25 mouse cellular contexts compared by ENCODE assay signal in the genomic region with DNA sequence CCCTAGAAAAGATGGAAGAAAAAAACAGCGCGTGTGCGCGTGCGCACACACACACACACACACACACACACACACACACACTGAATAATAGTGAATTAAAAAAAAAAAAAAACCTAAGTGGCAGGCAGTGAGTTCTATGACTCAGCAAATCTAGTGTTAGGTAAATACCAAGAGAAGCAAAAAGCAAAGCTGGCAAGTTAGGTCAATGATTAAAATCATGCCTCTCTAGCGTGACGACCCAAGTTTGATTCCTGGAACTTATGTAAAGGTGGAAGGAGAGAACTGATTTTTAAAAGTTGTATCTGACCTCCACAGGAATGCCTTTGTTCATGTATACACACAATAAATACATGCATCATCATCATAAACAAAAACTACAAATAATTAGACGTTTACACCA. TPM values are rescaled to one million over a fixed set of nuclear protein-coding genes. Genes with fewer than 3 reads are reported as not detected.
DNase-seq lines count a peak whose midpoint lies in the region; ATAC-seq and TF ChIP-seq lines count a peak whose summit lies in the region.
"Had no signal": no experiment of that assay in that cellular context is flagged by ENCODE, and none has a peak within 500 bp of the region (broad histone marks: within the 10 kb centered on the region; RNA-seq: fewer than 3 reads in every experiment).

No protein-coding gene starts in this region.

- TF ChIP-seq CTCF in kidney, adult 2 months (conservative IDR thresholded peaks at IDR 0.05; ENCODE audit: insufficient read depth, insufficient read length, low read depth, low read length): no peak

- DNase-seq in kidney, adult 2 months: peak; percentile 74
- DNase-seq in kidney, adult 9 months: peak; percentile 71
- DNase-seq in kidney, postnatal 36 days: peak; percentile 14 to 49
- DNase-seq in kidney, postnatal 10 days: no peak
- DNase-seq: adrenal gland, adult 2 months; adrenal gland, postnatal 10 days; adrenal gland, postnatal 25 days; cerebellum, adult 11 months; cerebellum, adult 18-20 months; cerebellum, adult 8-10 months; cerebellum, adult 9-11 months; cerebellum, postnatal 14 days; cerebellum, postnatal 36 days; embryo, embryonic 11 days had no signal

- TF ChIP-seq POLR2A in kidney, adult 2 months (IDR thresholded peaks at IDR 0.05; ENCODE audit: low read depth, low read length): no peak

- no peak overlapping the region for H3K9ac ChIP-seq in kidney, embryonic 15.5 days
- H3K9ac ChIP-seq in kidney, embryonic 14.5 days (ENCODE audit: low read depth, low read length): no peak overlapping the region
- H3K9ac ChIP-seq: embryonic facial prominence, embryonic 13.5 days; embryonic facial prominence, embryonic 15.5 days; forebrain, embryonic 12.5 days had no signal

- H3K4me2 ChIP-seq in kidney, embryonic 15.5 days: no peak overlapping the region
- no peak overlapping the region for H3K4me2 ChIP-seq in kidney, embryonic 14.5 days (replicated peaks; ENCODE audit: low read depth, low read length)
- H3K4me2 ChIP-seq: embryonic facial prominence, embryonic 13.5 days; embryonic facial prominence, embryonic 15.5 days; forebrain, embryonic 12.5 days had no signal

- WGBS in kidney, adult 2 months: 55% methylated on average over 8 of the region's 8 CpGs
- 82% methylated on average over 8 of the region's 8 CpGs for WGBS in kidney, embryonic 15.5 days
- 84% methylated on average over 8 of the region's 8 CpGs for WGBS in kidney, embryonic 14.5 days

- no peaks in the 10 kb centered on the region for H3K27me3 ChIP-seq in kidney, adult 2 months (replicated peaks; ENCODE audit: control insufficient read depth, insufficient read depth, low read length)
- H3K27me3 ChIP-seq in kidney, embryonic 15.5 days: no peaks in the 10 kb centered on the region
- no peaks in the 10 kb centered on the region for H3K27me3 ChIP-seq in kidney, embryonic 14.5 days (ENCODE audit: control insufficient read depth, insufficient read depth, low read length)
- H3K27me3 ChIP-seq: embryonic facial prominence, embryonic 13.5 days; embryonic facial prominence, embryonic 15.5 days; forebrain, embryonic 12.5 days had no signal

- H3K27ac ChIP-seq in kidney, adult 2 months (ENCODE audit: insufficient read depth, low read depth, low read length): no peak overlapping the region
- no peak overlapping the region for H3K27ac ChIP-seq in kidney, embryonic 15.5 days
- no peak overlapping the region for H3K27ac ChIP-seq in kidney, embryonic 14.5 days (ENCODE audit: low read depth, low read length)
- H3K27ac ChIP-seq: embryonic facial prominence, embryonic 13.5 days; embryonic facial prominence, embryonic 15.5 days; forebrain, embryonic 10.5 days; forebrain, embryonic 12.5 days had no signal

- no peaks in the 10 kb centered on the region for H3K9me3 ChIP-seq in kidney, embryonic 15.5 days (replicated peaks)
- H3K9me3 ChIP-seq in kidney, embryonic 14.5 days (ENCODE audit: control insufficient read depth, low read length): no peaks in the 10 kb centered on the region
- H3K9me3 ChIP-seq: embryonic facial prominence, embryonic 13.5 days; embryonic facial prominence, embryonic 15.5 days; forebrain, embryonic 10.5 days; forebrain, embryonic 12.5 days had no signal

- no peak overlapping the region for H3K4me3 ChIP-seq in kidney, adult 2 months (ENCODE audit: insufficient read depth, low read depth, low read length)
- H3K4me3 ChIP-seq in kidney, embryonic 15.5 days (replicated peaks): no peak overlapping the region
- H3K4me3 ChIP-seq in kidney, embryonic 14.5 days (ENCODE audit: low read length): no peak overlapping the region
- H3K4me3 ChIP-seq: embryonic facial prominence, embryonic 13.5 days; embryonic facial prominence, embryonic 15.5 days; erythroblast, embryonic 14.5 days; forebrain, embryonic 10.5 days; forebrain, embryonic 12.5 days had no signal

- no peaks in the 10 kb centered on the region for H3K36me3 ChIP-seq in kidney, adult 2 months (ENCODE audit: control insufficient read depth, insufficient read depth, low read length)
- no peaks in the 10 kb centered on the region for H3K36me3 ChIP-seq in kidney, embryonic 15.5 days
- H3K36me3 ChIP-seq in kidney, embryonic 14.5 days (ENCODE audit: control insufficient read depth, insufficient read depth, low read length): no peaks in the 10 kb centered on the region
- H3K36me3 ChIP-seq: embryonic facial prominence, embryonic 13.5 days; embryonic facial prominence, embryonic 15.5 days; forebrain, embryonic 10.5 days; forebrain, embryonic 12.5 days had no signal

- no peak for ATAC-seq in kidney, embryonic 15.5 days (replicated peaks; ENCODE audit: low FRiP score)
- no peak for ATAC-seq in kidney, embryonic 14.5 days (ENCODE audit: low FRiP score, low TSS enrichment)
- ATAC-seq: forebrain, embryonic 14.5 days had no signal

- no peaks in the 10 kb centered on the region for H3K4me1 ChIP-seq in kidney, adult 2 months (ENCODE audit: control insufficient read depth, insufficient read depth, low read length)
- H3K4me1 ChIP-seq in kidney, embryonic 15.5 days: no peaks in the 10 kb centered on the region
- H3K4me1 ChIP-seq in kidney, embryonic 14.5 days (ENCODE audit: control insufficient read depth, insufficient read depth, low read length): no peaks in the 10 kb centered on the region
- H3K4me1 ChIP-seq: embryonic facial prominence, embryonic 13.5 days; embryonic facial prominence, embryonic 15.5 days; forebrain, embryonic 10.5 days; forebrain, embryonic 12.5 days had no signal

RNA-seq across cellular contexts. Expression of a gene that starts 41.7 kb away (rescaled TPM):
- 0.08 TPM in 1 of 2 replicates, not detected in the other for polyA plus RNA-seq in kidney, adult 2 months (2012; rRNA removed)
- polyA plus RNA-seq in kidney, embryonic 15.5 days (2015; fragmentation: Nextera tagmentation; extraction: Ambion mirVana): not detected in 2 replicates
- polyA plus RNA-seq in kidney, embryonic 14.5 days (2014; fragmentation: Nextera tagmentation; extraction: Ambion mirVana): not detected in 2 replicates
- polyA plus RNA-seq: adrenal gland, adult 2 months; brain, embryonic 14.5 days; C2C12; embryonic facial prominence, embryonic 11.5 days; embryonic facial prominence, embryonic 13.5 days; embryonic facial prominence, embryonic 15.5 days; erythroblast, embryonic 14.5 days; forebrain, embryonic 10.5 days; forebrain, embryonic 12.5 days; forebrain, embryonic 14.5 days had no signal

RNA-seq across cellular contexts. Expression of a gene that starts 46.4 kb away (rescaled TPM):
- polyA plus RNA-seq in kidney, adult 2 months (2012; rRNA removed): 86.4 and 120 TPM in 2 replicates
- 176 and 179 TPM in 2 replicates for polyA plus RNA-seq in kidney, embryonic 15.5 days (2015; fragmentation: Nextera tagmentation; extraction: Ambion mirVana)
- polyA plus RNA-seq in kidney, embryonic 14.5 days (2014; fragmentation: Nextera tagmentation; extraction: Ambion mirVana): 130 and 140 TPM in 2 replicates
